Mouse (Mus musculus): ENCODE measurements around the gene Mymx. TPM values are rescaled to one million over a fixed set of nuclear protein-coding genes. Genes with fewer than 3 reads are reported as not detected.

Gene Mymx
- polyA plus RNA-seq, 1 experiment from 2014 or later, result 0.37 TPM

DNA sequence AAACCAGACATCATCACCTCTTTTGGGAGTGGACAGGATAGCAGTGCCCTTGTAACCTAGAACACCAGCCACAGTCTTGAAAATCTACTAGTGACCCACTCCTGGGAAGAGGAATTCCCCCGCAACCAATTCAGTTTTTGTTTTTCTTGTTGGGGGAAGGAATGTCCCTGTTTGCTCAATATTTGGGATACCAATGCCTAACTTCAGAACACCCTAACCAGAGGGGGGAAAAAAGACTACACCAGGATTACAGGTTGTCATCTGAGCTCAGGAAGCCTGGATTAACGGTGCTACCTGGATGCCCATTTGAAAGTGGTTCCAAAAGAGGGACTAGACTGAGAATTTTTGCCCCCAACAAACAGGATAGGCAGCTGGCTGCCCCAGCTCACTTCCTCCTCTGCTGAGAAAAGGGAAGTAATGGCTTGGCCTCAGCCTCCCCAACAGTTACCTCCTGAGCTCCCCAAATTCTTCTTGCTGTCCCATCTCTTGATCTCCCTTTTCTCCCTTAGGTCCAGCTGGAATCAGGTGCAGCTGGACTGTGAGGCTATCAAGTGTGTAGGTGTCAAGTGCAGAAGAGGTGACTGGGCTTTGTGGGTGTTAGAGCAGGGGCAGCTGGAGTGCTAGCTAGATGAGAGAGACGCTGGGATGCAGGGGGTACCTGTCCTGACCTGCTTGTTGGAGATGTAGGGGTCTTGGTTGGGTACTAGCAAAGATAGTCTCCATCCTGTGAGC, 45.2 kb downstream of the Mymx start:
- Histone ChIP-seq H3K4me2 (peak overlapping the region; percentile 78), H3K27ac (replicated peaks) (no peak overlapping the region), H3K36me3 (no peaks in the 10 kb centered on the region), H3K9ac (peak overlapping the region; percentile 76), H3K4me1 (peaks cover 25% of the 10 kb centered on the region), H3K9me3 (no peaks in the 10 kb centered on the region), H3K27me3 (replicated peaks) (peaks cover 54% of the 10 kb centered on the region), H3K4me3 (peak overlapping the region; percentile 70)
- WGBS, result 60% methylated on average over 3 of the region's 3 CpGs
- no peak for ATAC-seq (ENCODE audit: extremely low read depth, insufficient number of reproducible peaks, low FRiP score, low TSS enrichment)

DNA sequence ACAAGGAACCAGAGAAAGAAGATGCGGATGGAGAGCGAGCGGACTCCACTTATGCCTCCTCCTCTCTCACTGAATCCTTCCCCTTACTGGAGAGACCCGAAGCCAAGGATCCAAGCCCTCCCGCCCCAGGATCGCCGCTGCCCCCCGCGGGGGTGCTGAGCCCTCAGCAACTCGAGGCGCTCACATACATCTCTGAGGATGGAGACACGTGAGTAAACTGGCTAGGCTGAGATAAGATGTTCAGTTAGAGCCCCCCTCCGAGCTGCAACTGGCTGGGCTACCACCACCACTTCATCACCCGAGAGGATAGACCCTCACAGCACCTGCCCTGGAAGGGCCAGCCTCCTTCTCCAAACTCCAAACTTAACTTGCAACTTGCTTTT, 45.8 kb downstream of the Mymx start:
- Histone ChIP-seq H3K4me1 (peaks cover 25% of the 10 kb centered on the region), H3K4me2 (peak overlapping the region; percentile 78), H3K27me3 (replicated peaks) (peaks cover 60% of the 10 kb centered on the region), H3K9ac (peak overlapping the region; percentile 76), H3K36me3 (no peaks in the 10 kb centered on the region), H3K4me3 (peak overlapping the region; percentile 70), H3K9me3 (no peaks in the 10 kb centered on the region), H3K27ac (replicated peaks) (no peak overlapping the region)
- no peak for ATAC-seq (ENCODE audit: extremely low read depth, insufficient number of reproducible peaks, low FRiP score, low TSS enrichment)
- 2% methylated on average over 14 of the region's 14 CpGs for WGBS

DNA sequence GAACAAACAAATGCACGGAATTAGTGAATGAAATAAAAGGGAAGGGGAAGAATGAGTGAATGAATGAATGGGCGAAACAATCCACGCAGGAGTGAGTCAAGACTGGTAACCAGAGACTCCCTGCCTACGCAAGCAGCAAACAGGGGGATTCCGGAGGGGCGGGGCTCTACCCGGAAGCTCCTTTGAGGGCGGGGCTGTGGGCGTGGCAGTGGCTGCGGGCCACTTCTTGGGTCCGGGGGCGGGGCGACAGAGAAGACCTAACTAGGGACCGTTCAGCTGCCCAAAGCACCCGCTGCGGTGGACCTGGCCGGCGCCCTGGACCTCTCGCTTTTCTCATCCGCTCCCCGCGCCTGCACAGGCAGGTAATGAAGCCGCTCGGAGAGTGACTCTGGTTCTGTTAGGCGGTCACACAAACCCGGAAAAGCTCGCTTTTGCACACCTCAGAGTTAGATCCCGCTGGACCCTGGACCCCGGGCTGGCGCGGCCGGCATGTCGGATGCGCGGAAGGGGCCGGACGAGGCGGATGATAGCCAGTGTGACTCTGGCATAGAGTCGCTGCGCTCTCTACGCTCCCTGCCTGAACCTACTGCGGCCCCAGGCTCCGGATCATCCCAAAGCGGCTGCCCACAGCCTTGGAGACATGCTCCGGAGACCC, 46.3 kb downstream of the Mymx start, which contains the start of gene Nfkbie:
Gene Nfkbie, plus strand, starts transcription at position 252 of the 655 bp plus-strand sequence.
- peak; percentile 72 for ATAC-seq (ENCODE audit: extremely low read depth, insufficient number of reproducible peaks, low FRiP score, low TSS enrichment)
- no peaks in the 10 kb centered on the region for H3K36me3 ChIP-seq
- H3K27ac ChIP-seq (replicated peaks), result no peak within 1 kb of the TSS
- H3K4me1 ChIP-seq, result peaks cover 25% of the 10 kb centered on the region
- H3K9ac ChIP-seq, result peak within 1 kb of the TSS; percentile 76
- H3K4me3 ChIP-seq, result peak within 1 kb of the TSS; percentile 70
- H3K27me3 ChIP-seq (replicated peaks), result peaks cover 65% of the 10 kb centered on the region
- WGBS, result 1% methylated on average over 45 of the region's 45 CpGs
- H3K4me2 ChIP-seq, result peak within 1 kb of the TSS; percentile 78
- no peaks in the 10 kb centered on the region for H3K9me3 ChIP-seq

DNA sequence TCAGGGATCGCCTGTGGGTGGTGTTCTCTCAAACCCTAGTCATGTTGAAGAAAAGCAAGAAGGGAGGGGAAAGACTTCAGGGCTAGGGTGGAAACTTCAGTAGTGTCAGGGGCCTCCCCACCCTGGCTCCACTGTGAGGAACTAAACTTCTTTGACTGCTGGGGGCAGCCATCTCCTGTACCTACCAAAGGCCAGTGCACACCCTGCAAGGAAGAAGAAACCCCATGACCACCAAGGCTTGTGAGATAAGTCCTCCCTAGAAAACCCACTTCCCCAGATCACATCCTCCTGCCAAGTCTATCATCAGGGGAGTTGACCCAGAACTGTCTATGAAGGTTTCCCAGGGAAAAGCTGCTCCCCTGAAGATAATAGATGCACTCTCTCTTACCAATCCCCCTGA, 47.5 kb downstream of the Mymx start:
- H3K4me2 ChIP-seq, result no peak overlapping the region
- no peak overlapping the region for H3K9ac ChIP-seq
- H3K9me3 ChIP-seq, result no peaks in the 10 kb centered on the region
- H3K4me3 ChIP-seq, result no peak overlapping the region
- H3K36me3 ChIP-seq, result no peaks in the 10 kb centered on the region
- H3K27me3 ChIP-seq (replicated peaks), result peaks cover 75% of the 10 kb centered on the region
- H3K4me1 ChIP-seq, result peaks cover 34% of the 10 kb centered on the region
- no peak overlapping the region for H3K27ac ChIP-seq (replicated peaks)
- WGBS, result 21% methylated on average over 1 of the region's 1 CpGs
- no peak for ATAC-seq (ENCODE audit: extremely low read depth, insufficient number of reproducible peaks, low FRiP score, low TSS enrichment)

DNA sequence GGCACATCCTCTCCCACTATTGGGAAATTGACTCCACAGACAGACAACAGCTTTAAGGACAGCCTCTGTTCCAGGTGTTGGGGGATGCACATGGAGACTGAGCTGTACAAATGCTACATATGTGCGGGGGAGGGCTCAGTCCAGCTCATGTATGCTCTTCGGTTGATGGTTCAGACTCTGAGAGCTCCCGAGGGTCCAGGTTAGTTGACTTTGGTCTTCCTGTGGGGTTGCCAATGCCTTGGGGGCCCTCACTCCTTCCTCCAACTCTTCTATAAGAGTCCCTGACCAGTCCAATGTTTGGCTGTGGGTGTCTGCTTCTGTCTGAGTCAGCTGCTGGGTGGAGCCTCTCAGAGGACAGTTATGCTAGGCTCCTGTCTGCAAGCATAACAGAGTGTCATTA, 48.8 kb downstream of the Mymx start:
- WGBS, result 63% methylated on average over 3 of the region's 3 CpGs
- H3K27me3 ChIP-seq (replicated peaks), result peaks cover 77% of the 10 kb centered on the region

DNA sequence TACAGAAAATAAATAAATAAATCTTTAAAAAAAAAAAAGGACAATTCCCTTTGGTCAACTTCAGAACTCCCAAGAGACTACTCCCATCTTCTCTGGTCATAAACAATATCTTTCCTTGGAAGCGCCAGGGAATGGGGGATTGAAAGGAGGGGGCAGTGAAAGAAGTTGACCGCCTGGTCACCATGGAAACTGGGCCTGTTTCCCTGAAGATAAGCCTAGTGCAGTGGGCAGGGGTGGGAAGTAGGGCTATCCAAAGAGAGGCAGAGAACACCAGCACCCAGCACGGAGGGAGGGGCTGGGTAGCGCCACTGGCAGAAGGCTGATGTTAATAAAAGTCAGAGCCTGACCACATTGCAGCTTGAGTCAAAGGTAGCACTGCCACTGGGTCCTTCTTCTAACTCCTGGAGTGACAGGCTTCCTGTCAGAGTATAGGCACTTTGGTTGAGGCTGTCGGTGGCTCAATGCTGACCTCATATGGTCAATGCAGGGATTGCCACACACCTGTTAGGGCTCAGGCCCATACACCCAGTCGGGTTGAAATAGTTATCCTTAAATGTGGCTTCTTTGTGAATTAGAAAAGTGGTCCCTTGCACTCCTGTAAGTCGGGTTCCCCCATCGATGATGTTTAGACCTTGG, 50.0 kb downstream of the Mymx start:
- Histone ChIP-seq H3K4me3 (no peak overlapping the region), H3K4me1 (peaks cover 26% of the 10 kb centered on the region), H3K36me3 (no peaks in the 10 kb centered on the region), H3K27ac (replicated peaks) (no peak overlapping the region), H3K9me3 (no peaks in the 10 kb centered on the region), H3K4me2 (no peak overlapping the region), H3K9ac (no peak overlapping the region), H3K27me3 (replicated peaks) (peaks cover 78% of the 10 kb centered on the region)
- 4% methylated on average over 8 of the region's 8 CpGs for WGBS
- ATAC-seq (ENCODE audit: extremely low read depth, insufficient number of reproducible peaks, low FRiP score, low TSS enrichment), result no peak; the same call in 1 of the 2 replicates

More for the DNA sequence above, 48.8 kb downstream of the Mymx start:
- H3K27ac ChIP-seq (replicated peaks), result no peak overlapping the region
- no peaks in the 10 kb centered on the region for H3K36me3 ChIP-seq
- no peak overlapping the region for H3K4me2 ChIP-seq
- H3K9me3 ChIP-seq, result no peaks in the 10 kb centered on the region
- H3K9ac ChIP-seq, result no peak overlapping the region
- no peak for ATAC-seq (ENCODE audit: extremely low read depth, insufficient number of reproducible peaks, low FRiP score, low TSS enrichment)
- no peak overlapping the region for H3K4me3 ChIP-seq
- H3K4me1 ChIP-seq, result peaks cover 36% of the 10 kb centered on the region

DNA sequence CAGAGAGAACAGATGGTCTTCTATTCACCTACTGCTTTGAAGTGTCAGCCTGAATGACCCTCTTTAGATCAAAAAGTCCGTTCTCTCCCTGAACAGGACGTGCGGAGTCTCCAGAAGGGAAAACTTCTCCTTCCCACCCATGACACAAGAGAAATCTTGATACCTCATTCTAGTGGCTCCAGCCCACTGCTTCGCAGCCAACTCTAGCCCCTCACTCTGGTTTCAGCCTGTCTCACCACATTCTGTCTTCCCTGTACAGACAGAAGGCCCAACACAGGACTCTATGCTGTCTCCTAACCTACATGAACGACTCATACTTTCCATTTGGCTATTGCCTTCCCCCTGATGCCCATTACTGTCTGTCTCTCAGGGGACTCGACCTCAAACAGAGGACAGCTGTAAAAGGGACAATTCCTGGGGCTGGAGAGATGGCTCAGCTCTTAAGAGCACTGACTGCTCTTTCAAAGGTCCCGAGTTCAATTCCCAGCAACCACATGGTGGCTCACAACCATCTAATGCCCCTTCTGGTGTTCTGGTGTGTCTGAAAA, 50.6 kb downstream of the Mymx start:
- Histone ChIP-seq H3K9me3 (no peaks in the 10 kb centered on the region), H3K27me3 (replicated peaks) (peaks cover 78% of the 10 kb centered on the region), H3K36me3 (no peaks in the 10 kb centered on the region), H3K4me1 (peaks cover 21% of the 10 kb centered on the region), H3K27ac (replicated peaks) (no peak overlapping the region), H3K4me2 (no peak overlapping the region), H3K9ac (no peak overlapping the region), H3K4me3 (no peak overlapping the region)
- 54% methylated on average over 7 of the region's 7 CpGs for WGBS
- ATAC-seq (ENCODE audit: extremely low read depth, insufficient number of reproducible peaks, low FRiP score, low TSS enrichment), result no peak

Other genes with a start within 250 kb of the Mymx start
- gene Cdc5l, start 168.4 kb downstream of the Mymx start, polyA plus RNA-seq (2015; fragmentation: Nextera tagmentation; extraction: Ambion mirVana), result 48.1 and 48.2 TPM in 2 replicates
- 0.98 and 1.1 TPM in 2 replicates for gene Spats1, start 126.7 kb downstream of the Mymx start, polyA plus RNA-seq (2015; fragmentation: Nextera tagmentation; extraction: Ambion mirVana)
- gene Aars2, start 95.3 kb downstream of the Mymx start, polyA plus RNA-seq (2015; fragmentation: Nextera tagmentation; extraction: Ambion mirVana), result 19.8 and 22.3 TPM in 2 replicates
- gene Tcte1, start 78.7 kb downstream of the Mymx start, polyA plus RNA-seq (2015; fragmentation: Nextera tagmentation; extraction: Ambion mirVana), result 0.15 and 0.27 TPM in 2 replicates
- 1.4 and 1.6 TPM in 2 replicates for gene Tmem151b, start 52.4 kb downstream of the Mymx start, polyA plus RNA-seq (2015; fragmentation: Nextera tagmentation; extraction: Ambion mirVana)
- 2.7 TPM in 2 replicates for gene Nfkbie, start 46.4 kb downstream of the Mymx start, polyA plus RNA-seq (2015; fragmentation: Nextera tagmentation; extraction: Ambion mirVana)
- gene Slc35b2, start 38.2 kb downstream of the Mymx start, polyA plus RNA-seq (2015; fragmentation: Nextera tagmentation; extraction: Ambion mirVana), result 91.8 and 94.9 TPM in 2 replicates
- gene Hsp90ab1, start 28.8 kb downstream of the Mymx start, polyA plus RNA-seq (2015; fragmentation: Nextera tagmentation; extraction: Ambion mirVana), result 1,372 and 1,500 TPM in 2 replicates
- gene Slc29a1, start 2.5 kb downstream of the Mymx start, polyA plus RNA-seq (2015; fragmentation: Nextera tagmentation; extraction: Ambion mirVana), result 68.8 and 83.6 TPM in 2 replicates
- gene Capn11, start 57.2 kb upstream of the Mymx start, polyA plus RNA-seq (2015; fragmentation: Nextera tagmentation; extraction: Ambion mirVana), result 0.18 and 0.33 TPM in 2 replicates
- 126 and 147 TPM in 2 replicates for gene Mrpl14, start 84.2 kb upstream of the Mymx start, polyA plus RNA-seq (2015; fragmentation: Nextera tagmentation; extraction: Ambion mirVana)
- 35.5 and 39.3 TPM in 2 replicates for gene Tmem63b, start 84.8 kb upstream of the Mymx start, polyA plus RNA-seq (2015; fragmentation: Nextera tagmentation; extraction: Ambion mirVana)
- gene 1600014C23Rik, start 131.7 kb upstream of the Mymx start, polyA plus RNA-seq (2015; fragmentation: Nextera tagmentation; extraction: Ambion mirVana), result 0.64 and 0.84 TPM in 2 replicates